Mouse (Mus musculus): ENCODE results near the gene Wasf3. TPM values are rescaled to one million over a fixed set of nuclear protein-coding genes. Genes with fewer than 3 reads are reported as not detected.

Wasf3 gene
- polyA plus RNA-seq, 1 experiment from 2014 or later = 0.31 TPM

Other genes with a start within 250 kb of the Wasf3 start
- gene Gm5565, start 224.4 kb upstream of the Wasf3 start, polyA plus RNA-seq (2015; fragmentation: Nextera tagmentation; extraction: Ambion mirVana) = not detected in 2 replicates
- gene Gm6309, start 214.3 kb upstream of the Wasf3 start, polyA plus RNA-seq (2015; fragmentation: Nextera tagmentation; extraction: Ambion mirVana) = not detected in 2 replicates
- 0.36 TPM in 1 of 2 replicates, not detected in the other for gene 1700001J03Rik, start 199.7 kb upstream of the Wasf3 start, polyA plus RNA-seq (2015; fragmentation: Nextera tagmentation; extraction: Ambion mirVana)
- gene Rnf6, start 163.4 kb upstream of the Wasf3 start, polyA plus RNA-seq (2015; fragmentation: Nextera tagmentation; extraction: Ambion mirVana) = 42.6 and 44.9 TPM in 2 replicates
- 12.1 and 12.4 TPM in 2 replicates for gene Cdk8, start 153.8 kb upstream of the Wasf3 start, polyA plus RNA-seq (2015; fragmentation: Nextera tagmentation; extraction: Ambion mirVana)
- gene Gm6408, start 97.0 kb downstream of the Wasf3 start, polyA plus RNA-seq (2015; fragmentation: Nextera tagmentation; extraction: Ambion mirVana) = not detected in 2 replicates
- gene Gm6370, start 106.4 kb downstream of the Wasf3 start, polyA plus RNA-seq (2015; fragmentation: Nextera tagmentation; extraction: Ambion mirVana) = not detected in 2 replicates
- not detected in 2 replicates for gene 4930449I24Rik, start 117.4 kb downstream of the Wasf3 start, polyA plus RNA-seq (2015; fragmentation: Nextera tagmentation; extraction: Ambion mirVana)
- gene Gm3402, start 129.1 kb downstream of the Wasf3 start, polyA plus RNA-seq (2015; fragmentation: Nextera tagmentation; extraction: Ambion mirVana) = not detected in 2 replicates
- gene Gm3404, start 140.8 kb downstream of the Wasf3 start, polyA plus RNA-seq (2015; fragmentation: Nextera tagmentation; extraction: Ambion mirVana) = not detected in 2 replicates
- gene Gm3409, start 152.7 kb downstream of the Wasf3 start, polyA plus RNA-seq (2015; fragmentation: Nextera tagmentation; extraction: Ambion mirVana) = not detected in 2 replicates
- gene Gm3415, start 171.2 kb downstream of the Wasf3 start, polyA plus RNA-seq (2015; fragmentation: Nextera tagmentation; extraction: Ambion mirVana) = not detected in 2 replicates
- not detected in 2 replicates for gene Gpr12, start 200.3 kb downstream of the Wasf3 start, polyA plus RNA-seq (2015; fragmentation: Nextera tagmentation; extraction: Ambion mirVana)

All from lung, postnatal 0 days (tissue).